Mouse (Mus musculus): ENCODE data around the gene Mmp21.
"Not testable (repeated sequence)": the region's sequence is repeated elsewhere in the genome, so short reads cannot be mapped to it uniquely, and the experiment has no call there.

Mmp21 gene

DNA sequence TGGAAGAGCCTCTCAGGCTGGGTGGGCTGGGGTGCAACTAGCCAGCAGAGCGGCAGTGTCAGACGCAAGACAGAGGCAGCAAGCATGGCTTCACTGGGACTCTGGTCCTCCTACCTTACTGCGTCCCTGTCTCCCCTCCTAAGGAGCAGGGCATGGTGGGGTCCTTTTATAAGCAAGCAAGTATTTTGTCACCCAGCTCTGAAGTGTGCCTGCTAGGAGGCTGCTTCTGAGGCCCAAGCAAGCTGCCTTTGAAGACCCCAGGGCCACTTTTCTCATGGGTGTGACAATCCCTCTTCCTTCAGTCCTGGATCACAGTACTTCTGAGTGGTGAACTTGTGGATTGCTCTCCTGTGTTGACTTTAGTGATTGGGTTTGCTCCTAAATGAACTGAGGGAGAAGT, at the start of gene Mmp21:
Gene Mmp21 (minus strand): TSS at position 101 of the 400 bp plus-strand sequence.
- in situ Hi-C loops (cut with MboI, MseI) = no loop called here

DNA sequence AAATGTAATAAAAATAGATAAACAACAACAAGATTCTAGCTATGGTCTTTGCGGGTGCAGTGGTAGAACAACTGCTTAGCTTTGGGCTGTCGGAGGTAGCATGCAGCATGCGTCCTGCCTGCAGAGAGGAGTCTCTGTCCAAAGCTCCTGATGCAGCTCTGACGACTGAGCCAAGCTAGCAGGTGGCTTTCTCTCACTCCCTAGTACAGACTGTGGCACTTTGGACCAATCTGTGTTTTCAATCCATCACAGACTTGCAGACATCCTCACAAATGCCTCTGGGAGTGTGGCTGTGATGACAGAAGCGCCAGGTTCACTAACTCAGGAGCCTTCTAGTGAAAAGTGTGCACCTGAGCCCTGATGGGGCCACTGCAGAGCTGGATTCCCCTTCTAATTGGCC, 49.5 kb upstream of the Mmp21 start:
- in situ Hi-C loops (cut with MboI, MseI) = no loop called here

DNA sequence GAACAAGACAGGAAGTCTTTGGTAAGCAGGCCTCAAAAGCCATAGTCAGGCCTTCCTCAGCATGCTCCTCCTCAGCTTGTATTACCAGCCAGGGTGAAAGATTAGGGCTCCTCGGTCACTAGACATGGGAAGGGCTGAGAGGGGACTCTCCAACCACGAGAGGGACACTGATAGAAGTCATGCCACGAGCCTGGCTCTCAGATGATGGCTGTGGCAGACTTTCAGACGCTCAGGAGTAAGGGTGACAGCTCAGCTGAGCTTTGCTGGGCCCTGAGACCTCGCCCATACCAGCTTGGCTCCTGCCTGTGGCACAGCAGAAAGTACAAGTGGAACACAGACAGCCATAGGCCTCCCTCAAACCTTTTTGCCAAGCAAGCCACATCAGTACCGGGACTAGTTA, 47.2 kb upstream of the Mmp21 start:
- in situ Hi-C loops (cut with MboI, MseI) = no loop called here

DNA sequence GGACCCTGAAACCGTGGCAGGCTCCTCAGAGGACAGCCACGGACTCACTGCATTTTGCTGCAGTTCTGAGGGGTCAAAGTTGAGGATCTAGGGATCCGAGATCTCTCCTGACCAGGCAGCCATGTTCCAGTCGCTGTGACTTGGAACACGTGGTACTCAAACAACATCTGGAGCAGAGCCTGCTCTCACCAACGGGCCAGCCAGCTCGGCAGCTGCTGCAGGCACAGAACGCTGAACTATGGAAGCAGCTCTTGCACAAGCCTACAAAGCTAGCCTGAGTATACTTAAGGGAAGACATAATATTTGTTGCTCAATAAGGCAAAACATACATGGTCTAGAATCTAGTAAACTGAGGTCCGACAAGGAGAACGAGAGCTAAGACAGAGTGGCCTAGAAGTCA, 45.7 kb upstream of the Mmp21 start:
- in situ Hi-C loops (cut with MboI, MseI) = no loop called here

DNA sequence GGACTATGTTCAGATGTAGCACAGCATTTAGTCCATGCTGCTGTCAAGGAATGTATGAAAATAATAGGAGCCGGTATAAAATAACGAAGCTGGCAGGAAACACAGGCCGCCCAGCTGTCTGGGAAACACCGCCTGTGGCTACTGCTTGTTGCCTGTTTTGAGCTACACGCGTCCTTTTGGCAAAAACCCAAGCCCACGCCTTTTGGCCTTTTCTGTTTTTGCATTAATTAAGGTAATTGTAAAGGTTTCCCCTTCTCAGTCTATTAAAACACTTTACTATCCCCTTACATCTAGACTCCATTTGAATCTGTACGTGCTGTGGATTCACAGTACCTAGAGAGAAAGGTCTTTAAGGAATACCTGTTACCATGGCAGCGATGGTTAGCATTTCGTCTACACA, 45.0 kb upstream of the Mmp21 start:
- in situ Hi-C loops (cut with MboI, MseI) = no loop called here

DNA sequence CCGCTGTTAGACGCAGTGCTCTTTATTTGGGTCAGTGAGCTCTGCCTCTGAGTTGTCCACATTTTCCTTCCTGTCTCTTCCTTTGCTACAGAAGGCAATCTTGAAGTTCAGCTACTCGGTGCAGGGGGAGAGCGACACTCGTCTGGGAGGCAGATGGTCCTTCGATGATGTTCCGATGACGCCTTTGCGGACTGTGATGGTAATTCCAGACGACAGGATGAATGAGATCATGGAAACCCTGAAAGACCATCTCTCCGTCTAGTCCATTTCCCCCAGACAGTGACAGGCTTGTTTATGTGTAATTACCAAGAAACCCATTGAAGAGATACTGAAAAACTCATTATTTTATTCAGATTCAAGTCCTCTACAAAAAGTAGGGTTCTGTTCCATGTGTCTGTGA, 40.8 kb upstream of the Mmp21 start:
- in situ Hi-C loops (cut with MboI, MseI) = no loop called here

DNA sequence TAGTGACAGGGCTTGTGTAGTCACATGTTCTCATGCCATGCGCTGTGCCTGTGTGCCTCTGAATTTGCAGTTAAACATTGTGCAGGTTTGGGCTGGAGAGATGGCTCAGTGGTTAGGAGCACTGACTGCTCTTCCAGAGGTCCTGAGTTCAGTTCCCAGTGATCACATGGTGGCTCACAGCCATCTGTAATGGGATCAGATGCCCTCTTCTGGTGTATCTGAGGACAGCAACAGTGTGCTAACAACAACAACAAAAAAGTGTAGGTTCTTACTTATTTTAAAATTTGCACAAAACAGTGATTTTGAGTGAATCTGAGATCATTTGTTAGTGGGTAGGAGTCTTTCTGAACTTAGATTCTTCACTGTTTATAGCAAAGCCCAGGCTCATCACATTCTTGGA, 38.7 kb upstream of the Mmp21 start:
- in situ Hi-C loops (cut with MboI, MseI) = no loop called here

DNA sequence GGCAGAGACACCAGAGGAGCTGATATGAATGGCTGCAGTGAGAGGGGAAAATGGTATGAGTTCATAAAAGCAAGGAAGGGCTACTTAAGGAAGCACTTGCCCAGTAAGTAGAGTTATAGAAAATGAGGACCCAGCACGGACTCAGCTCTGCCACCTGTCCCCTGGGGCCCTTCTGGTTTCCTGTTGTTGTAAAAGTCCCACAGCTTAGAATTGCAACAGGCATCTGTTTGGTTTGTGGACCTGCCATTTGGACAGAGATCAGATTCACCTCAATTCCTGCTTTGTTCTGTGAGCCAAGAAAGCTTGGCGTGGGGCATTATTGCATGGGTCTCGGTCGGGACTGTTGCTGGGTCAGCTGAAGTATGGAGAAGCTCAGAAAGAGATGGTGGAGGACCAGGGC, 35.5 kb upstream of the Mmp21 start:
- in situ Hi-C loops (cut with MboI, MseI) = no loop called here

DNA sequence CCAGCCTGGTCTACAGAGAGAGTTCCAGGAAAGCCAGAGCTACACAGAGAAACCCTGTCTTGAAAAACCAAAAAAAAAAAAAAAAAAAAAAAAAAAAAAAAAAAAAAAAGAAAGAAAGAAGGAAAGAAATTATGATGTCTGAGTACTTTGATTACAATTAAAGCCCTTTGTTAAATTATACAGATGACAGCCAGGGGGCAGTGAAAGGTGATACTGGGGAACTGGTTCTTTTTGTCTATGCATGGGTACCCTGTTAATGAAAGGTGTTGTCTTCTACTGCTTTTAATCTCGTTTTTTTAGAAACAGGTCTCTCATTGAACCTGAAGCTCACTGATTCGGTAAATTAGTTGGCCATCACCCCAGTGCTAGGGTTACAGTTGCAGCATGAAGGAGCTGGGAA, 27.4 kb upstream of the Mmp21 start:
- in situ Hi-C loops (cut with MboI, MseI) = no loop called here

DNA sequence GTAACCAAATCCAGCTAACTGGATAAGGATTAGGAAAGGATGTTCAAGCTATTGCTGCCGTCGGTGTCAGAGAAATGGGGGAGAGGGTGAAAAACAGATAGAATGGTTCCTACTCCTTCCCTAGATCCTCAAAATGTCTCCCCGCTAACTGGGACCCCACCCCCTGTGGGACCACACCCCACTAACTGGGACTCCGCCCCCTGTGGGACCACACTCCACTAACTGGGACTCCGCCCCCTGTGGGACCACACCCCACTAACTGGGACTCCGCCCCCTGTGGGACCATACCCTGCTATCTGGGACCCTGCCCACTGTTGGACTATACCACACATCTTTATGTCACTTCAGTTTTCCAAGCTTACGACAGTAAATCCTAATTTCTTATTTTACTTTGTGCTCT, 24.0 kb upstream of the Mmp21 start:
- in situ Hi-C loops (cut with MboI, MseI) = no loop called here

DNA sequence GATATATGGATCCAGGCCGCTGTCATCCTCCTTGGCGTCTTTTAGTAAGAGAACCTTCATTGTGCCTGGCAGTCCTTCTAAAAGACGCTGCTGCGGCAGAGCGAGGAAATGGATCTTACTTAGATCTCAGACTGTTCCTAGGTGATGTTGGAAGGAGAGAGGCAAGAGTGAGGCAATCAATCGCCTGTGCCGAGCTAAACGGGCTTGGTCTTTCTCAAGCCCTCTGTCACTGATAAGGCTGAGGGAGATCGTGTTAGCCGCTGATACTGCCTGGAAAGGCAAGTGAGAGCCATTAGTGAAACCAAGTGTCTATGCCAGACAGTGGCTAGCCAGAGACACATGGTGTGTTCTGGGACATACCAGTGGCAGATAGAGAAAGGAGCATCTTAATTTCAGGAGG, 22.5 kb upstream of the Mmp21 start:
- in situ Hi-C loops (cut with MboI, MseI) = no loop called here

DNA sequence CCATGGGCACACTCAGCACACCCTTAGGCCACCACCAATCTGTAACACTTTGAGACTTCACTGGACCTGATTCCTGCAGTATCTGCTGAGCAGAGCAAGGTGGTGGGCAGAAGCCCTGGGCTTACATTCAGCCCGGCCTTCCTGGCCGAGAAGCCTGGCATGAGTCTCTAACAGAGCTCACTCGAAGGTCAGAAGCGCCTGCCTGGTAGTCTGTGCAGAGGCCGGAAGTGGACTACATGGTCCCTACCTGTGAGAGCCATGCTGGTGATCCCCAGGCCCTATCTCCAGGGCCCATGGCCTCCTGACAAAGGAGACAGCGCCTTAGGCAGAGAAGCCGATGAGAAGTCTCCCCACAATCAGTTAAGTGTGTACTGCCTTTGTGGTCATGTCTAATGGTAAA, 21.5 kb upstream of the Mmp21 start:
- in situ Hi-C loops (cut with MboI, MseI) = no loop called here

DNA sequence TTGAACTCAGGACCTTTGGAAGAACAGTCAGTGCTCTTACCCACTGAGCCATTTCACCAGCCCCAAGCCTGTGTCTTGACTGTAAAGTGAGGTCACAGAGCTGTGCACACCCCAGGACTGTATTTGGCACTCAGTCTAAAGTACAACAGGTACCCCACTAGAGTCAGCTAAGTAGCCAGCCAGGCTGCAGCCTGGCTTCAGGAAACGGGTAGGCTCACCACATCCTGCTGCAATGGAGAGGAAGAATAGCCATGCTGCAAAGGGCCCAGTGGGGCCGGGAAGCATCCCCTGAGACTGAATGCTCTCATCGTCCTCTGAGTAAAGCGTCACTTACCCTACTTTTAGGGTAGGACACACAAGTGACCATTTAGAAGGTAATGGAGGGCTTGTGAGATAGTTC, 20.0 kb upstream of the Mmp21 start:
- in situ Hi-C loops (cut with MboI, MseI) = no loop called here

DNA sequence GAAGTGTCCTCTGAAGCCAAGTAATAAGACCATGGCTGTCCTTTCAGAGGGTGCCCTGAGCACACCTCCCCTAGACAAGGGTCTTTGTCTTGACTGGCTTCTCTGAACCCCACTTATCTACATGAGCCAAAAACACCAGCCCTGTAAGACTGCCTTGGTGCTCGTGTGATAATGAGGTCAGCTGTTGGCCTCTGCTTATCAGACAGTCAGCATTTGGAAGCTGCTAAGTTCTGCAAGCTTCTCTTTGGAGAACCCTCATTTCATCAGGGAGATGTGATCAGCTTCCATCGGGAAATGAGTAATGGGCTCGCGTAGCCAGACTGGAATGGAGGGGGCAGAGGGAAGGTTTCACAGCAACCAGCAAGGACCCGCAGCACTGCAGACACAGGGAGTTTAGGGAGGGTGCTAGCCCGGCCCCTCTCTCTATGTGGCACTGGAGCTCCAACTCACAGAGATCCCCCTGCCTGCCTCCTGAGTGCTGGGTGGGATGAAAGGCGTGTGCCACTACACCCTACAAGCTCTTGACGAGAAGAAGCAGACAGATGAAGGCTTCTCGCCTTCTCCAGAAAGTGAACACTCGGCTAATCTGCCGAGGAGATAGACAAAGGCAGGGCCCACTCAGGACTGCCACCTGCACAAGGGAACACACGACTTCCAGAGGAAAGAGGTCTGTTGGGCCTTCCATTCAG, 18.3 kb upstream of the Mmp21 start:
- in situ Hi-C loops (cut with MboI, MseI) = no loop called here

DNA sequence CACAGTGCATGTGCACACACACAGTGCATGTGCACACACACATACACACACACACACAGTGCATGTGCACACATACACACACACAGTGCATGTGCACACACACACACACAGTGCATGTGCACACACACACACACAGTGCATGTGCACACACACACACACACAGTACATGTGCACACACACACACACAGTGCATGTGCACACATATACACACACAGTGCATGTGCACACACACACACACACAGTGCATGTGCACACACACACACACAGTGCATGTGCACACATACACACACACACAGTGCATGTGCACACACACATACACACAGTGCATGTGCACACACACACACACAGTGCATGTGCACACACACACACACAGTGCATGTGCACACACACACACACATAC, 5.8 kb upstream of the Mmp21 start:
- in situ Hi-C loops (cut with MboI, MseI) = not testable (repeated sequence)

DNA sequence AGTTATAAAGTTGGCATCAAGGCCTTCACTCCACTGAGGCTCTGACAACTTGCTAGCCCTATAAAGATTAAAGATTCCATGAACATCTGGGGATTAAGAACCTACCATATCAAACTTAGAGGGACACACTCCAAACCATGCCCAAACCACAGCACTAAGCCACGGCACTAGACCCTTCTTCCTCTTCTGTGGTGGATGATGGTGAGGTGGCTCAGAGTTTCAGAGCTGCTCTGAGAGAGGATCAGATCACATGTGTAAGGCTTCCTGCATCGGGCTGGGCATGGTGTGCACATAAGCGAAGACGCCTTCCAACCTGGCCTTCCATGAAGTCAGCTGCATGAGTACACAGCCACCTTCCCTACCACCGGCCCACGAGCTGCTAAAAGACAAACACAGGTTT, 4.8 kb upstream of the Mmp21 start:
- in situ Hi-C loops (cut with MboI, MseI) = no loop called here

DNA sequence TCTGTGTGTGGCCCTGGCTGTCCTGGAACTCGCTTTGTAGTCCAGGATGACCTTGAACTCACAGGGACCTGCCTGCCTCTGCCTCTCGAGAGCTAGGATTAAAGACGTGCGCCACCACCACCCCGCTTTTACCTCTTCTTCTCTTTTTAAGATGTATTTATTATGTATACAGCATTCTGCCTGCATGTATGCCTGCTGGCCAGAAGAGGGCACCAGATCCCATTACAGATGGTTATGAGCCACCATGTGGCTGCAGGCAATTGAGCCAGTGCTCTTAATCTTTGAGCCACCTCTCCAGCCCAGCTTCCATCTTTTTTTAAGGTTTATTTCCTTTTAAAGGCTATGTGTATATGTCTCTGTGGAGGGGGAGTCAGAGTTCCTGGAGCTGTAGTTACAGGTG, 4.2 kb upstream of the Mmp21 start:
- in situ Hi-C loops (cut with MboI, MseI) = no loop called here

DNA sequence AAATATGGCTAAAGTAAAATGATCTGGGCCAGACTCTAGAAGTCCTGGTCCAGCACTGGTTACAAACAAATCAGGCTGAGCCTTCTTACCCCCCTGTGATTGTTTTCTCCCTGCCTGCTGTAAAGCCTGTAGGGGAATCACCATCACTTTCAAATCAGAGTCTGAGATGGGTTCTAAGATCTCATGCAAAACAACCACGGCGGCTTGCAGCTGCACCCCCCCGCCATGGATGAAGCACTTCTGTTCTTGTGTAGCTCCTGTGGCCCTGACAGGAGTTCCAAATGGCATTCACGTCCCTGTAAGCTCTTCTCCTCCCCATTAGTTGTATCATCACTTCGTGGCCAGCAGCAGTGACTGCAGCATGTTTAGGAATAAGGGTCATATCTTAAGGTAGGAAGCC, 3.8 kb upstream of the Mmp21 start:
- in situ Hi-C loops (cut with MboI, MseI) = no loop called here

DNA sequence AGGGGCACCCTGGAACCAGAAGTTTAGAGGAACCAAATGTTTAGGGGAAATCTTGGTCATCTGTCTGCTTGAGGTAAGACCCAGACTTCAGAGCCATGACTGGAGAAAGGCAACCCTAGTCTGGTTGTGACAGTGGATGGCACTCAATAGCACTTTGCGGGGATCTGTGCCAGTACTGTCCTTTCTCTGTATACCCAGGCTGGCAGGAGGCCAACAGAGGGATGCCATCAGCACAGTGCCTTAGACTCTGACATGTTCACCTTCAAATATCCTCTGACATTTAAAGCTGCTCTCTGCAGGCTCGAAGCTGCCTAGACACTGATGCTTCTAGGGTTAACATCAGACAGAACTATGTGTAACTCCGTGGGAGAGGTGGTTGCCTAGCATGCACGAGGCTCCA, 422 bp downstream of the Mmp21 start:
- in situ Hi-C loops (cut with MboI, MseI) = no loop called here

DNA sequence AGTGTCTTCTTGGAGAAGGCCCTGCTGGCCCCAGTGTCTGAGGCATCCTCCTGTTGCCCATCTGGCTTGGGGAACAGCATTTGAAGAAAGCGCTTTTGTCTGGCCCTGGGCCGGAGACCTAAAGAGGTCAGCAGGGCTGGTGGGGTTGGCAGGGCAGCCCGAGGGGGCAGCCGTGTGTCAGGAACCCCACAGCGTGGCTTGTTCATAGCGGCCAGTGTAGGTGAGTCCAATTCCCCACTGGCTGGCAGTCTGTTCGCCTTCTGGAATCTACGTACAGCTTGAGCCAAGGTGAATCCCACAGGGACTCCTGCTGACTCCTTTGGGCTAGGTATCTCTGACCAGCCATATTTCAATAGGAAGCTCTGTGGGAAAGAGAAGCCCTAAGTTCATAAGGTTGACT, 1.1 kb downstream of the Mmp21 start:
- in situ Hi-C loops (cut with MboI, MseI) = no loop called here

DNA sequence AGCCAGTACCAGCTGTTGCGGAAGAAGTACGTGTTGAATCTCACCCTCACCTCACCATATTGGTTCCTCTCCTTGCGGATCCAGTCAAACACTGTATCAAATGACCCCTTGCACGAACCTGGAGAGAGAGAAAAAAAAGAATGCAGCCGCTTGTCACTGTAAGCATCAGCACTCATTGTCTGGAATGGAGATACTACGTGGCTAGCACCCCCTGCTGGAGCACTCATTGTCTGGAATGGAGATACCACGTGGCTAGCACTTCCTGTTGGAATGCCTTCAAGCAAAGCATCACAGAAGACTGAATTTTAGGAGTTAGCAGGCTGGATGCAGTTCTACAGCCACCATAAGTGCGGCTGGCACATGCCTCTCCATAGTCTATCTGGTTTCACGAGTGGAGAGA, 3.9 kb downstream of the Mmp21 start:
- in situ Hi-C loops (cut with MboI, MseI) = no loop called here

DNA sequence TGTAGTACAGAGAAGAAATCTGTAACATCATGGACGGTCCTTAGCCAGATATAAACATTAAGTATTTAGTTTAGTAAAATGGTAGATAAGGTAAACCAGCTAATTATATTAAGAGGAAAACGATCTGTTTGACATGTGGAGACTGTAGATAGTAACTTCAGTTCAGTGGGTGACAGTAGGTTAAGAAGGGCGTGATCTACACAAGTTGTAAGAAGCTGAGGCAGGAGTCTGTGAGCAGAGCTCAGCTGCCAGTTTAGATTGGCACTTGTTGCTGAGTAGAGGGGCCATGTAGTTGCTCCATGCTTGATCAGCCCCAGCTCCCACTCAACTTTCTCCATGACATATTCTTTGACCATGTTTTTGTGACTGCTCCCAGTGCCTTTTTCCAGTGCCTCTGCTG, 9.0 kb downstream of the Mmp21 start:
- in situ Hi-C loops (cut with MboI, MseI) = no loop called here

DNA sequence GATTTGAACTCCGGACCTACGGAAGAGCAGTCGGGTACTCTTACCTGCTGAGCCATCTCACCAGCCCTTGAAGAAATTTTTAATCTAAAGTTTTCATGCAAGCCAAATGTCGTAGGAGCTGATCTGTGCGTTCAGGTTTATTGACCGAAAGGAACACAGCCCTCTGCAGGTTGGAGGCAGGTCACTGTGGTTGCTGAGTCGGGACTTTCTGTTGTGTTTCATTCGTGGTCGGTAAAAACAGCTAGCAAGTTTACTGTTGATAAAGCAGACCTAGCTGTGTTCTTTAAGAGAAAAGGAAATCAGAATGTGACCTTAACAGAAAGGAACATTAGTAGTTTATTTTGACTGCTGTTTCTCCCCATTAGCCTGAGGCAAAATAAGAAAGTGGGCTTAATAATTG, 9.9 kb downstream of the Mmp21 start:
- in situ Hi-C loops (cut with MboI, MseI) = no loop called here

DNA sequence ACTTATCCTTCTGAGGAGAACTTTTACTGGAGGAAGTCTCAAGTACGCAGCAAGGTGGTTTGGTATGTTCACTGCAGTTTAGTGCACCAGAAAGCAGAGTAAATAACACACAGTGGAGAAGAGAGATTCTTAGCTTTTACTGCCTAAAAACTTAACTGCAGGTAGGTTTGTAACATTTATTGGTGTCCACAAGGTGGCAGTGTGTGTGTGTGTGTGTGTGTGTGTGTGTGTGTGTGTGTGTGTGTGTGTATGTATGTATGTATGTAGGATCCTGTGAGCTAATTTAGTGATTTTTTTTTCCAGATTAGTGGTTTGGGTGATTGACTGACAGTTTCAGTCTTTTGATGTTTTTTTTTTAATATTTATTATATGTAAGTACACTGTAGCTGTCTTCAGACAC, 10.8 kb downstream of the Mmp21 start:
- in situ Hi-C loops (cut with MboI, MseI) = no loop called here

All from T-helper 2 cell (primary cell).